Mouse (Mus musculus): ENCODE data around the gene Qdpr.

DNA sequence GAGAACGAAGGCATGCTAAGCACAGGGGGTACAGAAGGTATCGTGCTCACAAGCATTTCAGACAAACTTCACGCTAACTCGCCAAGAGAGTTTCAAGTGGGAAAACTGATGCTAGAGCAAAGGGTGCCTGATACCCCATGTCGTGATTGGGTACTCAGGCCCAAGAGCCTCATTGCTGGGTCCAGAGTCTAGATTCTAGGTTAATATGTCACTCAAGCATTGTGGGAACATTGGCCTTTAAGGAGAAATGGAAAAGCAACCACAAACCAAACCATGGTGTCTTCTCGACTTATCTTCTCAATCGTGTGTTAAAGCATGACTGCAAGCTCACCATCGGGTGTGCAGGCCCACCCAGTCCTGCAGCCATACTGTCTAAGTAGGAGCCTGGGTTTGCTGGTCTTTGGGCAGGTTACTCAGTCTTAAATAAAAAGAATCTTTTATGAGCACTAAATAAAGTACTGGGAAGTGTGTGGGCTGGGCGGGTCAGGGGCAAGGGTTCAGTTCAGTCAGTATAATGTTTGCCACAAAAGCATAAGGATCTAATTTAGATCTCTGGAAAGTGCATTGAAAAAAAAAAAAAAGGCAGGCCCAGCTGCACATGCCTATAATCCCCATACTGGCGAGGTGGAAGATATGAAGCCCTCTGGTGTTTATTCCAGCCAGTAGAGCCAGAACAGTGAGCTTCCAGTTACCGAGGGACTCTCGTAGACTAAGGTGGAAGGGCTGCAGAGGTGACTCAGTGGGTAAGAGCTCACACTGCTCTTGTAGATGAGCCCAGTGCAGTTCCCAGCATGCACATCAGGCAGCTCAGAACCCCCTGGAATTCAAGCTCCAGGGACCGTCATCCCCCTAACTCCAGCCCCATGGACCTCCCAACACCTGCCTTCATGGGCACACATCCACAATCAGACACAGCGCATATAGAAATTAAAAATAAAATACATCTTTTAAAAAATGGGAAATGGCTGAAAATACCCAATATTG is 13.8 kb downstream of the Qdpr start:
- no peak for TF ChIP-seq CTCF (IDR thresholded peaks at IDR 0.05; ENCODE audit: low read depth, low read length)
- TF ChIP-seq TAL1 (conservative IDR thresholded peaks at IDR 0.05; ENCODE audit: low read depth, low read length) = no peak
- TF ChIP-seq GATA1 (IDR thresholded peaks at IDR 0.05; ENCODE audit: borderline replicate concordance, low read length) = no peak
